Mouse (Mus musculus) myocyte (in vitro differentiated cells): ENCODE measurements around the gene Man1b1. TPM values are rescaled to one million over a fixed set of nuclear protein-coding genes. Genes with fewer than 3 reads are reported as not detected.
A peak's percentile ranks its signal among the peaks of the same experiment; 100 is the strongest.

Source experiments
- H3K27me3 ChIP-seq: one replicate; pipeline ENCODE4 v1.6.1; 2011; ENCODE audit not compliant: control insufficient read depth, insufficient read depth, insufficient read length
- H3K36me3 ChIP-seq: one replicate; pipeline ENCODE4 v1.6.1; 2011; ENCODE audit not compliant: control insufficient read depth, insufficient read depth
- H3K4me2 ChIP-seq: one replicate; pipeline ENCODE4 v1.6.1; 2011; ENCODE audit warnings: low read depth, control low read depth
- H3K4me3 ChIP-seq: one replicate; pipeline ENCODE4 v1.5.1; 2011; ENCODE audit warnings: mild to moderate bottlenecking, control low read depth, moderate library complexity
- H3K79me2 ChIP-seq: one replicate; pipeline ENCODE4 v1.6.1; 2011; ENCODE audit not compliant: control insufficient read depth, insufficient read depth
- H3ac ChIP-seq: one replicate; pipeline ENCODE4 v1.6.1; 2011; ENCODE audit not compliant: control insufficient read depth, insufficient read length
- CEBPB ChIP-seq: IDR thresholded peaks from 2 replicates; pipeline ENCODE4 v1.6.1; 2011; ENCODE audit warnings: mild to moderate bottlenecking, moderate library complexity; ENCODE audit not compliant: poor library complexity, insufficient read depth, severe bottlenecking
- MAX ChIP-seq: IDR thresholded peaks from one replicate; pipeline ENCODE4 v1.6.1; 2011; ENCODE audit warnings: low read depth, mild to moderate bottlenecking, control low read depth
- MYOD1 ChIP-seq, 3 experiments: IDR thresholded peaks; one replicate each; pipeline ENCODE4 v1.6.1; 2011; ENCODE audit warnings: control low read depth in 2 of 3, low read depth in 2 of 3, mild to moderate bottlenecking in 2 of 3, moderate library complexity in 1 of 3; ENCODE audit not compliant: insufficient read length in 2 of 3, control insufficient read depth in 1 of 3
- MYOG ChIP-seq, 3 experiments: IDR thresholded peaks; one replicate each; pipeline ENCODE4 v1.6.1; 2011; ENCODE audit warnings: control low read depth in 2 of 3, low read depth in 2 of 3, mild to moderate bottlenecking in 2 of 3; ENCODE audit not compliant: insufficient read length in 2 of 3, control insufficient read depth in 1 of 3, insufficient read depth in 1 of 3
- POLR2AphosphoS2 ChIP-seq: IDR thresholded peaks from one replicate; pipeline ENCODE4 v1.6.1; 2011; ENCODE audit warnings: low read depth, control low read depth; ENCODE audit not compliant: insufficient read length
- SRF ChIP-seq: IDR thresholded peaks from one replicate; pipeline ENCODE4 v1.6.1; 2011; ENCODE audit warnings: low read depth; ENCODE audit not compliant: control insufficient read depth, insufficient read length
- TCF12 ChIP-seq: IDR thresholded peaks from one replicate; pipeline ENCODE4 v1.6.1; 2011; ENCODE audit warnings: mild to moderate bottlenecking, control low read depth; ENCODE audit not compliant: poor library complexity, insufficient read depth, severe bottlenecking
- polyA plus RNA-seq: library from polyadenylated mRNA; unstranded; fragments of >200 nt; fragmentation: generic; extraction: Trizol; gene quantifications from one replicate; pipeline ENCODE4 v1.2.1, GENCODE M21; 2012; ENCODE audit warnings: missing spikeins

The Man1b1 gene
- polyA plus RNA-seq, 1 experiment, result 46.3 TPM

GRCm38 (mm10) chr2:25399051-25399450 is 66.9 kb downstream of the Man1b1 start, which contains the start of gene Npdc1:
Gene Npdc1 (plus strand): TSS chr2:25399351.
- Histone ChIP-seq H3K36me3 (no peaks in the 10 kb centered on the region), H3K27me3 (peaks cover 34% of the 10 kb centered on the region), H3K4me3 (no peak within 1 kb of the TSS), H3K4me2 (no peak within 1 kb of the TSS), H3K79me2 (no peaks in the 10 kb centered on the region), H3ac (no peak within 1 kb of the TSS)
- no peak for TF ChIP-seq CEBPB
- no peak for TF ChIP-seq POLR2AphosphoS2
- no peak for TF ChIP-seq SRF
- TF ChIP-seq TCF12, result no peak

DNA sequence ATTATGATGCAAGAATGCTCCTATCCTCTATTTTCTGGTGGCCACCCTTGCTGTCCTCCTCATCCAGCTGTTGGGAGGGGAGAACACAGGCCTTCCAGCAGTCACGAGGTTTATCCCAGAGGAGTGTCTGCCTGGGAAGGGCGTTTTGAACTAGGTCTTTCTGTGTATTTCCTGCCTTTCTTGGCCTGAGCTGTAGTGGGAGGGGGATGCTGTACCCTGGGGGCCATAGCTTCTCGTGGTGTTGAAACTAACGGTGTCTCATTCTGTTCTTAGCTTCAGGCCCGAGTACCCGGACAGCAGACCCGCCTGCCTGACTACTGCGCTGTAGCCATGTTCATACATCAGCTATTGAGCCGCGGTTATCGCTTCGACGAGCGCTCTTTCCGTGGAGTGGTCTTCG is 68.2 kb downstream of the Man1b1 start:
- TF ChIP-seq MYOD1 (IDR thresholded peaks at IDR 0.05; ENCODE audit: control insufficient read depth in 1 of 3, insufficient read length in 2 of 3, low read depth in 2 of 3) (no peak), SRF (no peak), TCF12 (no peak), CEBPB (no peak), MAX (no peak)
- H3K27me3 ChIP-seq, result peaks cover 32% of the 10 kb centered on the region
- H3K4me2 ChIP-seq, result peak overlapping the region; percentile 35

DNA sequence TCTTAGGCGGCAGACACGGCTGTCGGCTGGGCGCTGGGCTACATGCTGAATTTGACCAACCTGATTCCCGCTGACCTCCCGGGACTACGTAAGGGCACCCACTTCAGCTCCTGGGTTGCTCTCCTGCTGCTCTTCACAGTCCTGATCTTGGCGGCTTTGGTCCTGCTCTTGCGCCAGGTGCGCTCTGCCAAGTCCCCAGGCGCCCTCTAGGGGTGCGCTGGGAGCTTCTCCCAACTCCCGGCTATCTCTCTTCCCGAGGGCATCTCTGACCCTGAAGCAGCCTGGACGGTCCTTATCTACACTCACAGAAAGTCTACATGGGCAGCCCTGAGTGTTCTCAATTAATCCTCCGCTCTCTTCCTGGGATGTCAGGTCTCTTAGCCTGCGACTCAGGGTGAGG is 68.6 kb downstream of the Man1b1 start:
- Histone ChIP-seq H3K27me3 (peaks cover 27% of the 10 kb centered on the region), H3K4me3 (no peak overlapping the region), H3K4me2 (peak overlapping the region; percentile 35)

More for the DNA sequence above, 68.2 kb downstream of the Man1b1 start:
- Histone ChIP-seq H3K36me3 (no peaks in the 10 kb centered on the region), H3K4me3 (no peak overlapping the region), H3ac (no peak overlapping the region), H3K79me2 (no peaks in the 10 kb centered on the region)

More for the DNA sequence above, 68.6 kb downstream of the Man1b1 start:
- no peaks in the 10 kb centered on the region for H3K36me3 ChIP-seq
- no peaks in the 10 kb centered on the region for H3K79me2 ChIP-seq
- H3ac ChIP-seq, result no peak overlapping the region
- peak in 1 of 3 experiments; percentile 13 for TF ChIP-seq MYOD1 (IDR thresholded peaks at IDR 0.05; ENCODE audit: control insufficient read depth in 1 of 3, insufficient read length in 2 of 3, low read depth in 2 of 3)
- no peak for TF ChIP-seq MYOG (IDR thresholded peaks at IDR 0.05; ENCODE audit: control insufficient read depth in 1 of 3, insufficient read depth in 1 of 3, insufficient read length in 2 of 3, low read depth in 2 of 3)
- no peak for TF ChIP-seq POLR2AphosphoS2
- no peak for TF ChIP-seq MAX
- no peak for TF ChIP-seq SRF

Other genes starting within 250 kb of the Man1b1 start
- not detected for gene Noxa1, start 237.2 kb upstream of the Man1b1 start, polyA plus RNA-seq
- gene Nrarp, start 151.6 kb upstream of the Man1b1 start, polyA plus RNA-seq, result 1.3 TPM
- 9.2 TPM for gene Tor4a, start 135.5 kb upstream of the Man1b1 start, polyA plus RNA-seq
- gene Nelfb, start 120.8 kb upstream of the Man1b1 start, polyA plus RNA-seq, result 55.8 TPM
- gene Stpg3, start 117.7 kb upstream of the Man1b1 start, polyA plus RNA-seq, result not detected
- gene Fam166a, start 113.6 kb upstream of the Man1b1 start, polyA plus RNA-seq, result 0.48 TPM
- 359 TPM for gene Tubb4b, start 107.6 kb upstream of the Man1b1 start, polyA plus RNA-seq
- gene Slc34a3, start 98.0 kb upstream of the Man1b1 start, polyA plus RNA-seq, result not detected
- gene Rnf224, start 95.6 kb upstream of the Man1b1 start, polyA plus RNA-seq, result not detected
- 0.59 TPM for gene Rnf208, start 90.1 kb upstream of the Man1b1 start, polyA plus RNA-seq
- not detected for gene Cysrt1, start 89.9 kb upstream of the Man1b1 start, polyA plus RNA-seq
- gene AL732309.1, start 85.5 kb upstream of the Man1b1 start, polyA plus RNA-seq, result 4.5 TPM
- gene Tmem203, start 76.9 kb upstream of the Man1b1 start, polyA plus RNA-seq, result 47.2 TPM
- 5.5 TPM for gene Tprn, start 69.7 kb upstream of the Man1b1 start, polyA plus RNA-seq
- gene Ssna1, start 59.9 kb upstream of the Man1b1 start, polyA plus RNA-seq, result 106 TPM
- 97.9 TPM for gene Anapc2, start 59.9 kb upstream of the Man1b1 start, polyA plus RNA-seq
- gene Tmem210, start 44.2 kb upstream of the Man1b1 start, polyA plus RNA-seq, result 0.40 TPM
- 1.6 TPM for gene Lrrc26, start 42.4 kb upstream of the Man1b1 start, polyA plus RNA-seq
- 0.12 TPM for gene Grin1, start 13.2 kb upstream of the Man1b1 start, polyA plus RNA-seq
- 43.0 TPM for gene Dpp7, start 24.0 kb downstream of the Man1b1 start, polyA plus RNA-seq
- gene Uap1l1, start 33.3 kb downstream of the Man1b1 start, polyA plus RNA-seq, result 68.3 TPM
- gene Sapcd2, start 40.0 kb downstream of the Man1b1 start, polyA plus RNA-seq, result 10.4 TPM
- gene Entpd2, start 63.5 kb downstream of the Man1b1 start, polyA plus RNA-seq, result 0.89 TPM
- 114 TPM for gene Npdc1, start 67.0 kb downstream of the Man1b1 start, polyA plus RNA-seq
- gene Fut7, start 90.9 kb downstream of the Man1b1 start, polyA plus RNA-seq, result 0.08 TPM
- gene Abca2, start 96.4 kb downstream of the Man1b1 start, polyA plus RNA-seq, result 9.8 TPM
- 13.5 TPM for gene Clic3, start 124.5 kb downstream of the Man1b1 start, polyA plus RNA-seq
- 64.3 TPM for gene Paxx, start 128.8 kb downstream of the Man1b1 start, polyA plus RNA-seq
- 9.8 TPM for gene Ptgds, start 137.7 kb downstream of the Man1b1 start, polyA plus RNA-seq
- not detected for gene Lcn12, start 161.6 kb downstream of the Man1b1 start, polyA plus RNA-seq
- 53.6 TPM for gene Fbxw5, start 168.4 kb downstream of the Man1b1 start, polyA plus RNA-seq
- gene C8g, start 169.4 kb downstream of the Man1b1 start, polyA plus RNA-seq, result 0.74 TPM
- 40.4 TPM for gene Traf2, start 214.6 kb downstream of the Man1b1 start, polyA plus RNA-seq
- gene Edf1, start 225.5 kb downstream of the Man1b1 start, polyA plus RNA-seq, result 513 TPM
- gene Mamdc4, start 242.5 kb downstream of the Man1b1 start, polyA plus RNA-seq, result 8.7 TPM
- gene Phpt1, start 242.9 kb downstream of the Man1b1 start, polyA plus RNA-seq, result 108 TPM
- gene Ajm1, start 249.4 kb downstream of the Man1b1 start, polyA plus RNA-seq, result 1.0 TPM